Mouse (Mus musculus): ENCODE measurements around the gene Myh10. TPM values are rescaled to one million over a fixed set of nuclear protein-coding genes. Genes with fewer than 3 reads are reported as not detected.
"Not testable (repeated sequence)": the region's sequence is repeated elsewhere in the genome, so short reads cannot be mapped to it uniquely, and the experiment has no call there.

The Myh10 gene
- polyA plus RNA-seq, 1 experiment from 2014 or later: 94.9 TPM

DNA sequence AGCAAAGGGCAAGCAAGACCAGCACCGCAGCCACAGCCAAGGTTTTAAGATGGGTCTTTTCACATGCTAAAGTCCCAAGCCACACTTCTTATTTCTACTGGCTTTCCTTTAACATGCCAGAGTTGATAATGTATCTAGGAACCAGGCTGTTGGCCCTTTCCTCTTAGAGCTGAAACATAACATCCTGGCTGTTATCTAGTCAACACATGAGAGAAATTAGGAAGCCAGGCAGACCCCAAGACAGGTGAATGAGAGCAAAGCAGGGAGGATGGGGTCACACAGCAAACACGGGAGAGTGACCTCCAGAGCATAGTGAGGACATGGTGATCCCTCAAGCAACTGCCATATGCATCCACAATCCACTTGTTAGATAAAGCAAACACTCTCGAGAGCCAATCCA, 135.4 kb downstream of the Myh10 start:
- WGBS: 84% methylated on average over 3 of the region's 3 CpGs
- H3K4me3 ChIP-seq (ENCODE audit: low read depth, low read length): no peak overlapping the region

DNA sequence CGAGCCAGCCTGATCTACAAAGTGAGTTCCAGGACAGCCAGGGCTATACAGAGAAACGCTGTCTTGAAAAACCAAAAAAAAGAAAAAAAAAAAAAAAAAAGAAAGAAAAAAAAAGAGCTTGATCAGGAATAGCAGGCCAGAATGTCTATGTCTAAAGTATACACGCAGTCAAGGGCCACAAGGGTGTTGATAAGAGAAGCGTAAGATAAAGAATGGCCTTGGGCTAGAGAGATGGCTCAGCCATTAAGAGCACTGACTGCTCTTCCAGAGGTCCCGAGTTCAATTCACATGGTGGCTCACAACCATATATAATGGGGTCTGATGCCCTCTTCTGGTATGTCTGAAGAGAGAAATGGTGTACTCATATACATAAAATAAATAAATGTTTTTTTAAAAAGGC, 140.2 kb downstream of the Myh10 start:
- not testable (repeated sequence) for H3K27ac ChIP-seq (ENCODE audit: low read length); H3K4me2 ChIP-seq (ENCODE audit: low read length); H3K4me1 ChIP-seq (ENCODE audit: control insufficient read depth, insufficient read depth, low read length); ATAC-seq; H3K9me3 ChIP-seq (replicated peaks; ENCODE audit: control insufficient read depth, low read length, poor library complexity, severe bottlenecking); H3K4me3 ChIP-seq (ENCODE audit: low read depth, low read length); H3K9ac ChIP-seq (ENCODE audit: low read depth, low read length); H3K27me3 ChIP-seq (ENCODE audit: control insufficient read depth, insufficient read depth, low read depth, low read length)
- WGBS: 93% methylated on average over 5 of the region's 5 CpGs
- peaks cover 33% of the 10 kb centered on the region for H3K36me3 ChIP-seq (ENCODE audit: control insufficient read depth, insufficient read depth, low read length)

More for the DNA sequence above, 135.4 kb downstream of the Myh10 start:
- Histone ChIP-seq H3K27me3 (ENCODE audit: control insufficient read depth, insufficient read depth, low read depth, low read length) (no peaks in the 10 kb centered on the region), H3K36me3 (ENCODE audit: control insufficient read depth, insufficient read depth, low read length) (peaks cover 9% of the 10 kb centered on the region; the same call in 1 of the 2 replicates), H3K9me3 (replicated peaks; ENCODE audit: control insufficient read depth, low read length, poor library complexity, severe bottlenecking) (no peaks in the 10 kb centered on the region), H3K4me1 (ENCODE audit: control insufficient read depth, insufficient read depth, low read length) (no peaks in the 10 kb centered on the region), H3K9ac (ENCODE audit: low read depth, low read length) (no peak overlapping the region), H3K27ac (ENCODE audit: low read length) (no peak overlapping the region), H3K4me2 (ENCODE audit: low read length) (no peak overlapping the region)
- ATAC-seq: no peak

DNA sequence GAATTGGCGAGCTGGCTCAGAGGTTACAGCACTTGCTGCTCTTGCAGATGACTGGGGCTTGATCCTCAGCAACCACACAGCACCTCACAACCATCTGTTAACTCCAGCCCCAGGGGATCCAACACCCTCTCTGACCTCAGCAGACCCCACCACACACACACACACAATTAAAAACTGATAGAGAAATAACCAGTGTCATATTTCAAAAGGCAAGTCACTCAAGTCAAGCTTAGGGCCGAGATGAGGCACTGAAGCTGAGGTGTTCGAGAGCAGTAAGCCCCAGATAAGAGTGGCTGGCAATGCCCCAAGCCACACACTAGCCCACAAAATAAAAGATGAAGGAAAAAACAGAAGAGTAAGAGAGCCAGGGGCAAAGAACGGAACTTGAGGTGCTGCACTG, 141.4 kb downstream of the Myh10 start:
- H3K9me3 ChIP-seq (replicated peaks; ENCODE audit: control insufficient read depth, low read length, poor library complexity, severe bottlenecking): no peaks in the 10 kb centered on the region
- peaks cover 33% of the 10 kb centered on the region for H3K36me3 ChIP-seq (ENCODE audit: control insufficient read depth, insufficient read depth, low read length)
- H3K4me2 ChIP-seq (ENCODE audit: low read length): no peak overlapping the region
- H3K4me1 ChIP-seq (ENCODE audit: control insufficient read depth, insufficient read depth, low read length): no peaks in the 10 kb centered on the region
- no peak for ATAC-seq
- H3K9ac ChIP-seq (ENCODE audit: low read depth, low read length): no peak overlapping the region
- 83% methylated on average over 4 of the region's 4 CpGs for WGBS
- no peak overlapping the region for H3K27ac ChIP-seq (ENCODE audit: low read length)
- no peaks in the 10 kb centered on the region for H3K27me3 ChIP-seq (ENCODE audit: control insufficient read depth, insufficient read depth, low read depth, low read length)
- no peak overlapping the region for H3K4me3 ChIP-seq (ENCODE audit: low read depth, low read length)

DNA sequence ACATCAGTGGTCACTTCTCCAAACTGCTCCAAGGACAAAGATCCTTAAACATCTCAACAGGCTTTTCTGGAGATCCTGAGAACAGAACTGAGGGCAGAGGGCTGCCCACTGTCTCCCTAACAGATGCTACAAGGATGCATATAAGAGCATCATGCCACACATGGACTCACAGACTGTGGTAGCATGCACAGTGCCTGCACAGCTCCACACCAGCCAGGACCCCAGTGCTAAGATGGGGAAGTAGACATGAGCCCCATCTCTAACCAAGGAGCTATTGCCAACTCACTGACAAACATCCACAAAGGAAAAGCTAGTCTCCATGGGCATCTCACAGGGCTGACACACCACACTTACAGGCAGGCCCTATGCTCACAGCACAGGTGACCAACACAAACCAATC, 142.2 kb downstream of the Myh10 start:
- no peak overlapping the region for H3K9ac ChIP-seq (ENCODE audit: low read depth, low read length)

DNA sequence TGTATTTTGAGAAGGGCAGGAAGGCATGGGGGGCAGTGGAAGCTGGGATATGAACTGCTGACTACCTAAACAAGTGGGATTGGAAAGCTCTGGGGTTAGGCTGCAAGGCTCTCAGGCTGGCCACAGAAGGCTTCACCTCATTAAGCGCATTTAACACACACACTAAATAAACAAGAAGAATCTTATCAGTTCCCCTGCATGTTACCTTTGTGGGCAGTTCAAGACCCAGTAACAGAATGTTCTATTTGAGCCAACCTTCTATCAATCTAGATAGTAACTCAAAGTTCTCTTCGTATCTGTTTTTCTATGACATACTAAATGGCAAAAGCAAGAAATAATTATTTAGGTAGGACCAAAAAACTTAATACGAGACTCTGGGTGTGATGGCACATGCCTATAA, 143.7 kb downstream of the Myh10 start:
- Histone ChIP-seq H3K9me3 (replicated peaks; ENCODE audit: control insufficient read depth, low read length, poor library complexity, severe bottlenecking) (no peaks in the 10 kb centered on the region), H3K4me3 (ENCODE audit: low read depth, low read length) (no peak overlapping the region), H3K27me3 (ENCODE audit: control insufficient read depth, insufficient read depth, low read depth, low read length) (no peaks in the 10 kb centered on the region), H3K36me3 (ENCODE audit: control insufficient read depth, insufficient read depth, low read length) (peaks cover 31% of the 10 kb centered on the region), H3K9ac (ENCODE audit: low read depth, low read length) (no peak overlapping the region), H3K4me1 (ENCODE audit: control insufficient read depth, insufficient read depth, low read length) (no peaks in the 10 kb centered on the region), H3K4me2 (ENCODE audit: low read length) (no peak overlapping the region), H3K27ac (ENCODE audit: low read length) (no peak overlapping the region)
- ATAC-seq: no peak
- WGBS: 92% methylated on average over 3 of the region's 3 CpGs

More for the DNA sequence above, 142.2 kb downstream of the Myh10 start:
- H3K4me3 ChIP-seq (ENCODE audit: low read depth, low read length): no peak overlapping the region
- no peaks in the 10 kb centered on the region for H3K4me1 ChIP-seq (ENCODE audit: control insufficient read depth, insufficient read depth, low read length)
- no peaks in the 10 kb centered on the region for H3K9me3 ChIP-seq (replicated peaks; ENCODE audit: control insufficient read depth, low read length, poor library complexity, severe bottlenecking)
- H3K36me3 ChIP-seq (ENCODE audit: control insufficient read depth, insufficient read depth, low read length): peaks cover 30% of the 10 kb centered on the region
- no peaks in the 10 kb centered on the region for H3K27me3 ChIP-seq (ENCODE audit: control insufficient read depth, insufficient read depth, low read depth, low read length)
- H3K4me2 ChIP-seq (ENCODE audit: low read length): no peak overlapping the region
- H3K27ac ChIP-seq (ENCODE audit: low read length): no peak overlapping the region
- no peak for ATAC-seq

DNA sequence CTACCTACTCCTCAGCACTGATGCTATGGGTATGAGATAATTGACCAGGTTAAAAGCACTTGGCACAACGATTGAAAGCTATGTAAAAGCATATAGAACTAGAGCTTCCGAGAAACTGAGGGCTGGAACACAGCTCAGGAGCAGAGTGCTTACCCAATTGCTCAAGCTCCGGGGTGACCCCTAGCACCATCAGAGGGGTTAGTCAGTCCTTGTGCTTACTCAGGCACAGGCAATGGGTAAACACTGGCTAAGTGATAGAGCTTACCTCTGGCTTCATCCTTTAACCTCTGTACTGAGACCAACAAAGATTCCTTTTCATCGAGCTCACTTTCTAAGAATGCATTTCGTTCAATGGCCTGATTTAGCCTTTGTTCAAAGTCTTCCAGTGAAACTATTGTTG, 148.2 kb downstream of the Myh10 start:
- H3K27me3 ChIP-seq (ENCODE audit: control insufficient read depth, insufficient read depth, low read depth, low read length): no peaks in the 10 kb centered on the region
- no peak overlapping the region for H3K4me3 ChIP-seq (ENCODE audit: low read depth, low read length)
- no peaks in the 10 kb centered on the region for H3K4me1 ChIP-seq (ENCODE audit: control insufficient read depth, insufficient read depth, low read length)
- no peak overlapping the region for H3K27ac ChIP-seq (ENCODE audit: low read length)
- H3K36me3 ChIP-seq (ENCODE audit: control insufficient read depth, insufficient read depth, low read length): peaks cover 40% of the 10 kb centered on the region
- no peak overlapping the region for H3K4me2 ChIP-seq (ENCODE audit: low read length)
- no peaks in the 10 kb centered on the region for H3K9me3 ChIP-seq (replicated peaks; ENCODE audit: control insufficient read depth, low read length, poor library complexity, severe bottlenecking)
- no peak overlapping the region for H3K9ac ChIP-seq (ENCODE audit: low read depth, low read length)
- no peak for ATAC-seq
- 62% methylated on average over 5 of the region's 5 CpGs for WGBS

DNA sequence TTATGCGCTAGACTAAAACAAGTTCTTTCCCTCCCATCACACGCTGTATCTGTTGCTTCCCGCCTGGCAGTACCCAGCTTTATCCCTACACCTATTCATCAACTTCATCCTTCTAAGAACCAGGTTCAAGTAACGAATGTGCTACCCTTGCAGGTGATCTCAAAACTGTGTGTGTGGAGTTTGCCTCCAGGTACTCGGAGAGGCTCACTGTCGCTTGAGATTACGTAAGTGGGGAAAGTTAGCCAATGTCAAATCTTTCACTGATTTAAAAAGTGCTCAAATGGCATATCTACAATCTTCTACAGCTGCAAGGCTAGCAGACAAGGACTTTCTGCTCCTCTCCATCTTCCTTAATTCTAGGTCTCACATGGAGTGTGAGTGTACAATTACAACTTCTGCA, 159.5 kb downstream of the Myh10 start:
- Histone ChIP-seq H3K27ac (ENCODE audit: low read length) (no peak overlapping the region), H3K4me3 (ENCODE audit: low read depth, low read length) (no peak overlapping the region), H3K36me3 (ENCODE audit: control insufficient read depth, insufficient read depth, low read length) (no peaks in the 10 kb centered on the region), H3K9ac (ENCODE audit: low read depth, low read length) (no peak overlapping the region), H3K4me1 (ENCODE audit: control insufficient read depth, insufficient read depth, low read length) (peaks cover 24% of the 10 kb centered on the region), H3K4me2 (ENCODE audit: low read length) (0 out of 2 replicates have a peak overlapping the region, but pooled peaks have one; percentile 16), H3K9me3 (replicated peaks; ENCODE audit: control insufficient read depth, low read length, poor library complexity, severe bottlenecking) (no peaks in the 10 kb centered on the region), H3K27me3 (ENCODE audit: control insufficient read depth, insufficient read depth, low read depth, low read length) (no peaks in the 10 kb centered on the region)
- no peak for ATAC-seq
- 93% methylated on average over 7 of the region's 7 CpGs for WGBS

DNA sequence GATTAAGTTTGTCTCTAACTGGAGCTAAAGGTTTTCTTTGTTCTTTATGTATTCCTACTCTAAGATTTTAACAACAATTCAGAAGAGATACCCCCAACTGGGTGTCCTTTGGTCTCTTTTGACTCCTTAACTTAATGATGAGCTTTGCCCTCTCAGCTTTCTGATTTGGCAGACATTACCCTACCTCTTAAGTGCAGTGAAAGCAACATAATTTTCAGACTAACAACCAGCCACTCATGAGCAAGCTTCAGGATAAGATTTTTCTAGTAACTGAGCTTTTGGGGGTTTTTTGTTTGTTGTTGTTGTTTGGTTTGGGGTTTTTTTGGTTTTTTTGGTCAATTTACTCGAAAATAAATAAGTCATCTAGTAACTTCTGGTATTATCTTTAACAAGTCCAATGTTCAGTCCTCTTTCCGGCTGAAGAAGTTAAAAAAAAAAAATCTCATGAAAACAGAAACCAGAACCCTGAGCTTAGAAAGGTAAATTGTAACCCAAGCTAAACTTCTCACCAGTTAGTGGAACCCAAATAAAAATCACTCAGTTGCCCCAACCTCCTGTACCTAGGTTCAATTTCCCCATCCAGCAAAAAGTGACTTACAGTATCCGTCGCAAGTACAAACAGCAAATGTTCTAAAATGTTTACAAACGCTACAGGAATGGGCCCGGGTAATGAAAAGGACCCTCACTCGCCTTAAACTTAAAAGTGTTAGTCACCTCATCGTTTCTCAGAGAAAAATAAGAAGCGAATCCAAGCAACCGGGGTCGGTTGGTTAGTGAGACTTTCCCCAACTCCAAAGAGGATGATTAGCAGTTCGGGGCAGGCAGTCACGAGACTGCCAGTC, 160.5 kb downstream of the Myh10 start:
- H3K36me3 ChIP-seq (ENCODE audit: control insufficient read depth, insufficient read depth, low read length): no peaks in the 10 kb centered on the region
- no peak for ATAC-seq
- H3K9ac ChIP-seq (ENCODE audit: low read depth, low read length): peak overlapping the region; percentile 89
- H3K9me3 ChIP-seq (replicated peaks; ENCODE audit: control insufficient read depth, low read length, poor library complexity, severe bottlenecking): no peaks in the 10 kb centered on the region
- peak overlapping the region; percentile 87 for H3K4me2 ChIP-seq (ENCODE audit: low read length)
- H3K27me3 ChIP-seq (ENCODE audit: control insufficient read depth, insufficient read depth, low read depth, low read length): no peaks in the 10 kb centered on the region
- H3K4me1 ChIP-seq (ENCODE audit: control insufficient read depth, insufficient read depth, low read length): peaks cover 24% of the 10 kb centered on the region
- WGBS: 4% methylated on average over 13 of the region's 13 CpGs
- peak overlapping the region; percentile 81 for H3K4me3 ChIP-seq (ENCODE audit: low read depth, low read length)
- H3K27ac ChIP-seq (ENCODE audit: low read length): peak overlapping the region; percentile 91

DNA sequence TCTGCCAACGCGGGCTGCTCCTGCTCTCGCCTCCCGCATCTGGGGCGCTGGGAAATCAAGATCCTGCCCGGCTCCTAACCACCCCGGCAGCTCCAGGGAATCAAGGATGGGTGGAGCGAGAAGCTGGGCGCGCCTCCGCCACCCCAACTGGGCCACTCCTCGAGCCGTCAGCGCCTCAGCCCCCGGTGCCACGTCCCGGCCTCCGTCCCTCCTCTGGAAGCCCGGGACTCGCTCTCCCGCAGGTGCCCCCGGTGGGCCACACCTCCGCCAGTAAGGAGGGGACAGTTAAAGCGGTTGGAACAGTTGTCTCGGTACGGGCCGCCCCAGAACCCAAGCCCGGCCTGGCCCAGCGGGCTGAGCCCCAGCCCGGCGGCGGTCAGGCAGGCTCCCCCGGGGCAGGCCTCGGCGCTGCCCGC, 161.1 kb downstream of the Myh10 start:
- H3K27ac ChIP-seq (ENCODE audit: low read length): peak overlapping the region; percentile 91
- no peaks in the 10 kb centered on the region for H3K27me3 ChIP-seq (ENCODE audit: control insufficient read depth, insufficient read depth, low read depth, low read length)
- H3K36me3 ChIP-seq (ENCODE audit: control insufficient read depth, insufficient read depth, low read length): no peaks in the 10 kb centered on the region
- no peaks in the 10 kb centered on the region for H3K9me3 ChIP-seq (replicated peaks; ENCODE audit: control insufficient read depth, low read length, poor library complexity, severe bottlenecking)
- peak overlapping the region; percentile 89 for H3K9ac ChIP-seq (ENCODE audit: low read depth, low read length)
- peak; percentile 47 for ATAC-seq
- H3K4me2 ChIP-seq (ENCODE audit: low read length): peak overlapping the region; percentile 87
- peaks cover 24% of the 10 kb centered on the region for H3K4me1 ChIP-seq (ENCODE audit: control insufficient read depth, insufficient read depth, low read length)
- 0% methylated on average over 36 of the region's 36 CpGs for WGBS
- peak overlapping the region; percentile 81 for H3K4me3 ChIP-seq (ENCODE audit: low read depth, low read length)

Data from midbrain, embryonic 16.5 days (tissue).